Mouse (Mus musculus): Measurements from ENCODE around the gene Slf2.

Gene Slf2

DNA sequence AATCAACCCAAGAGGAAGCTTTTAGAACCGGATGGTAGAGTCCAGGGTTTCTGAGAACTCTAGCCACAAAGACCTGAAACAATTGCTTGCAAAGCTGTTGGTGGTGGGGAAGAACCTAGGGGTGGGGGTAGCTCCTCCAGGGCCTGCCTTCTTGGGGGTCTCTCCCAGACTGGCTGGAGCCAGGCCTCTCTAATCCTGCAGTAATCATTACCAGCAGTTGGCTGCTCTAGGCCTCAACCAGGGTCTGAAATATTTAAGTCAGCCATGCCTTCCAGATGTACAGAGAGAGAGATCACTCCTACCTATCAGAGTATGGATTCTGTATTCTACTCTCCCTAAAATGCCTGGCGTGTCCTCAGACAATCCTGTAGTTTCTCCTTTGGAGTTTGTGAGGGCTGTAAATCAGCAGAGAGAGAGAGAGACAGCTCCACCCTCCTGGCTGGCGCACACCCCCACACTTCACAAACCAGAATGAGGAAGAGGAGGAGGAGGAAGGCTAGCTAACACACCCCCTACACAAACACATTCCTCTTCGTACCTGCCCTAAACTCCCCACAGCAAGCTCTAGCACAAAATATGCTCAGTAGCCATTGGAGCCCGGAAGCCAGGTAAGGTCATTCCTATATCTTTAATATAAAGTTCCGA is 82.8 kb downstream of the Slf2 start:
- DNase-seq, result peak; percentile 42

DNA sequence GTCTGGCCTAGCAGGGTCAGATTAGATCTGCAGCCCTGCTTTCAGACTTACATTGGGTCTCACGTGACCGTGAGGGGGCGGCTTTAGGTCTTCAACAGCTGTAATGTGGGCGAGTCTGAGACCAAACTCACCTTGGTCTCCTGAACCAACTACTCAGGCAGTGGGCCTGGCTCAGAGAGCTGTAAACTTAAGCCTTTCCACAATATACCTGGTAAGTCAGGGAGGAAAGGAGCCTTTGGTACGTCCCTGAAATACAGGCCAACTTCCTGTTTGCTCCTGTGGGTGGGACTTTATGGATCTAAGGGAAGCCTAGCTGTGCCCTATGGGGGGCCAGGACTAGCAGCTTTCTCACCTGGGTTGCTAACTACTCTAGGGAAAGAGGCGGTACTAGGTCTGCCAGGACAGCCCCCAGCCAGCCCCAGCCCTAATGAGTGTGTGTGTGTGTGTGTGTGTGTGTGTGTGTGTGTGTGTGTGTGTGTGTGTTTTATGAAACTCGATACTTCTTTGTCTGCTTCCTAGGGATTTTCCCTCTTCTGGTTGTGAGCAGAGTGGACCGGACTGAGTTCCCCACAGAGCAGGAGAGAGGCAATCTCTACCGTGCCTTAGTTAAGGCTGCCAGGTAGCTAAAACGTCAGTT is 83.5 kb downstream of the Slf2 start, which contains the start of gene Lzts2:
Lzts2 (plus strand) TSS at position 80 of the 637 bp plus-strand sequence.
- peak; percentile 54 for DNase-seq

DNA sequence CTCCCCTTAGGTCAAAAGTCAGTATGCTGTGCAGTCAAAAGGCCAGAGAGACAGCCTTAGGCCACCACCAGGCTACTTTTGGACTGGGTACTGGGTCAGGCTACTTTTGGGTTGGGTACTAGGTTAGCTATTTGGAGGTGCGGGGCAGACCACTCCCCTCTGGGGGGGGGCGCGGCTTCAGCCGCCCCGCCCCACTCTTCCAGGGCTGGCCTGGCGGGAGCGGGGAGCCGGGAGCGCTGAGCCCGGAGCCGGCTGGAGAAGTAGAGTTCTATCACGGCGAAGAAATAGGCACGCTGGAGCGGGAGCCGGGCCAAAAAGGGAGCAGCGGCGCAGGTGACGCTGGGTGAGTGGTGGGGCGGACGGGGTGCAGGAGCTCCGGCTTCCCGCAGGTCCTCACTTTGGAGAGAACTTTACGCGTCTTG is 84.0 kb downstream of the Slf2 start:
- DNase-seq, result peak; percentile 81

DNA sequence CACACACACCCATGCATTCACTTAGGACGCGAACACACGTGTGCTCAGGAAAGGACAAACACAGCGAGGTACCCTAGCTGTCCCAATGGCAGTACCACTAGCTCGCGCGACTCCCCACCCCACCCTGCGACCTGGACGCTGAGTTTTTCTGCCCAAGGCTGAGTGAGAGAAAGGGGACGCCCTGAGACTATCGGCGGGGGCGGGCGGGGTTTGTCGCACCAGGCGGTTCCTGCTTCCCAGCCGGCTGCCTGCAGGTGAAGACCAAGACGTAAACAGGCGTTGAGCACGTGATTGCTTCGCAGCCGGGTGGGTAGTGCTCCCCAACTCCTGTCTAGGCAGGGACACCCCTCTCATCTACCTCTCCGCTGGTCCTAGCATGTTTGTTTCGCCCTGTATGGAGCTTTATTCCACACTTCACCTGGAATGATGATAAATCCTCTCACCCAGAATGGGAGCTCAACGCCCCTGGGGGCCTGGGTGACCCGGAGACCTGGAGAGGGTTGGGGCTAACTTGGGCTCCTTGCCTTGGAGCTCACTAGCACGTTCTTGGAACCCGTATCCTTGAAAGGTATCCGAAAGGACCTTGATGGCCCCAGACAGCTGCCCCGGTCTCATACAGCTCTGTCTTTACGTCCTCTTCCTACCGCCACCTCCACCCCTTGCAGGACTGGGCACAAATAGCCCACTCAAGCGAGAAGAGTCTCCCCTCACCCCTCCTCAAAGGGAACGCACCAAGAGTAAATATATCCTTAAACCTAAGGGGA is 84.7 kb downstream of the Slf2 start:
- peak; percentile 79 for DNase-seq

DNA sequence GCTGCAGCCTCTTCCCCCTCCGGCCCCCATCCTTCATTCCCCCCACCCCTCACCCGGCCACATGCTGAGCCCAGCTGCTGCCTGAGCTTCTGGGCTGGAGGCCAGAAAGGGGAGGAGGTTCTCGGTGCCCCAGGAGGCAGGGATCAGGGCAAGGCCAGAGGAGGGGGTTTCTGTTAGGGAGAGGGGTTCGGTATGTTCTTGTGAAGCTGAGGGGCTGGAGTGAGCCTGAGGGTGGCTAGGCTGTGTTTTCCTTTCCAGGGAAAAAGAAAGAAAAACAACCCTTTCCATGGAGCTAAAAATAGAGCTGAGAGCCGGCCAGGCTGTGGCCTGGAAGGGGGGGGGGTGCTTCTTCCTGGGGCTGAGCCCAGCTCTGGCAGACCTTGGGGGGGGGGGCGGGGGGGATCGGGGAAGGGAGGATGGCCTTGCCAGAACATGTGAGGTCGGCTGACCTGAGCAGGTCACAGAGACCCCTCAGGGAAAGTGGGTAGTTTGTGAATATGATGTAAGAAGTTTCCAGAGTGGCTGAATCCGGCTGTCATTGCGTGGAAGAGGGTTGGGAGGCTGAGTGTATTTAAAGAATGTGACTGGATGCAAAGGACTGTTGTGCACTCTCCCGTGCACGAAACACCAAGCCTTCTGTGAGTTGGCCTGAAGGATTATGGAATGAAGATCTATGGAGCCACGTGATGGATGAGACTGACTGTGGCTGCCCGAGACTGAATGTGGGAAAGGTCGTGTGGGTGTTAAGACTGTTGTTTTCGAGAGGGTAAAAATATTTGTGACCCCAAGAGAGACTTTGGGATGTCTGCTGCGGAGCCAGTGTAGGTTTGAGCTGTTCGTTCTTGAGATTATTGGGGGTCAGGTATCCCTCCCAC is 85.6 kb downstream of the Slf2 start:
- DNase-seq, result peak; percentile 88

DNA sequence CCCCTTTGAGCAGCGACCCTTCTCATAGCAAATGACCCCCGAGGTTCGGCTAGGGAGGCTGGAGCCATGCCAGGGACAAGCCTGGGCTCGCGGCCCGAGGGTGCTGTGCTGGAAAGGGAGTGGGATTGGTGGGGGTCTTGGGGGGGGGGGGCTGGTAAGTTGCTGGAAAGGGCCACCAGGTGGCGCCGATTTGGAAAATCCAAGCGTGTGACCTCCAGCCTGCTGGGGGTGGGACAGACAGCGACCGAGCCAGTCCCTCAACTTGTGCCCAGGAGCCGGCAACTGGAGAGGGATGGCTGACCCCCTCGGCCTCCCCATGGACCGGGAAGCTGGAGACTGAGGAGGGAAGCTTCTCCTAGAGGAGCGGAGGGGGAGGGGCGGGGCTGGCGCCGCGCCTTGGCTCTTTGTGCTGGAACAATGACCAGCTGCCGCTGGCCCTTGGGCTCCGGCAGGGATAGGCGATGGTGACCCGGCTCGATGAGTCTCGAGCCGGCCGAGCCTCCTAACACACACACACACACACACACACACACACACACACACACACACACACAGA is 86.3 kb downstream of the Slf2 start:
- DNase-seq, result peak; percentile 89

DNA sequence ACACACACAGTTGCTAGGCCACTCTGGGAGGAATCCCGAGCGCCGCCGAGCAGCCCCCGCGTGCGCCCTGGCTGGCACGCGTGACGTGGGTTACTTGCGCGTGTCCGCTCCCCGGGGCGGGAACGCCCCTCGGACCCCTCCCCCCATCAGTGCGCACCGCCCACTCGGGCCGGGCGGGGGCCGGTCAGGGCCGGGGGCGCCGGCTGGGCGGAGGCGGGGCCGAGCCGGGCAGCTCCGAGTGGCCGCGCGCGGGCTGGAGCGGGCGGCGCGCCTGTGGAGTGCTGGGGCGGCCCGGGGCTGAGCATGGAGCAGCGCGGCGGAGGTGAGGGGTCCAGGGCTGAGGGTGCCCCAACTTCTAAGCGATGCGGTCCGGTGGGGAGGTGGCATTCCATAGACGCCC is 87.0 kb downstream of the Slf2 start:
- peak; percentile 88 for DNase-seq

DNA sequence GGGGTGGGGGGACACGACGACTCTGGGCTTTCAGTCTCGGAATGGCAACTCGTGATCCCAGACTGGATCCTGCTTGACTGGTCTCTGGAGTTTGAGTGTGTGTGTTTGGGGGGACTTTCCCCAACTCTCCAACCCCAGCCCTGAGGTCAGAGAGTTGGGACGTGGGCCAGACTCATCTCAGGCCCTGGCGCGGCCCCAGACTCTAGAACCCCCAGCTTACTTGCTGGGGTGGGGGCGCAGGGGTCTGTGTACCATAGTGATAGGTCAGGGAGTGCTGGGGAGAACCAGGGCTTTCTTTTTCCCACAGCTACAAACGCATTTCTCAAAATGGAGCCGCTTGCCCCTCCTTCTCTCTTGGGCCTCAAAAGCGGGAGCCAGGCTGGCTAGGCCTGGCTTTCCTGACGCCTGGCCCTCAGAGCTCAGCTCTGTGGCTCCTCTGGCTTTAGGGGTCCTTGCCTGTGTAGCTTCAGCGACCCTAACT is 87.4 kb downstream of the Slf2 start:
- peak; percentile 42 for DNase-seq

DNA sequence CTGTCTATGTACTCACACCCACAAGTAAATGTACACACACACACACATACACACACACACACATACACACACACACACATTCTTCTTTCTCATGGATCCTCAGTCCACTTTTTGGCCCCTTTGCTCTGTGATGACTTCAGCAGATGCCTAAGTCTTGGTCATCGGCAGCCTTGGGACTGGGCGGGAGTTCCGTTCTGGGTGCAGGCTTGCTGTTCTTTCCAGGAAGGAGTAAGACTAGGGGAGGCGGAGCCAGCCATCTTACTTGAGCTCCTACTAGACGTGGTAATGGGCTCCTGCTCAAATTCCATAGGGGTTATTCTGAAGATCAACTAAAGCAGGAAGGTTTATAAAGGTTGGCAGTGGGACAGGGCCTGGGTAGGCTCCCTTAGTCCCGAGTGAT is 89.4 kb downstream of the Slf2 start:
- DNase-seq, result peak; percentile 73

DNA sequence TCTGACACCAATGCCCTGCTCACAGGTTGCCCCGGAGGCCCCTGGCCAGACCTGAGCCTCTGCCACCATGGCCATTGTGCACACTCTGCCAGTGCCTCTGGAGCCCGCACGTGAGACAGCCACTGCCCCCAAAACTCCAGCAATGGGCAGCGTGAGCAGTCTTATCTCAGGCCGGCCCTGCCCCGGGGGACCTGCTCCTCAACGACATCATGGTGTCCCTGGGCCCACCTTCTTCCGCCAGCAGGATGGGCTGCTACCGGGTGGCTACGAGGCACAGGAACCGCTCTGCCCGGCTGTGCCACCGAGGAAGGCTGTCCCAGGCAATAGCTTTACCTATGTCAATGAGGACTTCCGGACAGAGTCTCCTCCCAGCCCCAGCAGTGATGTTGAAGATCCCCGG is 90.4 kb downstream of the Slf2 start:
- no peak for DNase-seq

DNA sequence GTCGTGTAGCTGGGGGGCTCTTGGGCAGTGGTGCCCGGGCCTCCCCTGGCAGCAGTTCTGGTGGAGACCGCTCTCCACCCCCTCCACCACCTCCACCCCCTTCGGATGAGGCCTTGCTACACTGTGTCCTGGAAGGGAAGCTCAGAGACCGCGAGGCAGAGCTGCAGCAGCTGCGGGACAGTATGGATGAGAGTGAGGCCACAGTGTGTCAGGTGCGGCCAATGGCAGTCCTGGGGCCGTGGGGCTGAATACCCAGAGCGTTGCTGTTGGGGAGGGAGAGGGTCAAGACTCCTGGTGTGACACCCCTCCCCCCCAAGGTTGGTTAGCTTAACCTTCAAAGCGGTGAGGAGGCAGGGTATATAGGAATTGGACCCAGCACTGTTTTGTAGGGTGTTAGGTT is 93.0 kb downstream of the Slf2 start:
- DNase-seq, result no peak

DNA sequence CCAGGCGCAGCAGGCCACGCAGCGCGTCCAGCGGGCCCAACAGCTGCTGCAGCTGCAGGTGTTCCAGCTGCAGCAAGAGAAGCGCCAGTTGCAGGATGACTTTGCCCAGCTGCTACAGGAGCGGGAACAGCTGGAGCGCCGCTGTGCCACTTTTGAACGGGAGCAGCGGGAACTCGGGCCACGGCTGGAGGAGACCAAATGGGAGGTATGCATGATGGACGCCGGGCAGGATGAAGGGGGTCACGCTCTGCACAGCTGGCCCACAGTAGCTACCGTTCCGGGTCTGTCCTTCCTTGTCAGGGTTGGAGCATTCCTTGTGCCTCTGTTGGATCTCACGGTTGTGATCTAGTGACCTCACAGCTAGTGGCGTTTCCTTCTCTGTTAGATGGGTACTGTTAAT is 93.8 kb downstream of the Slf2 start:
- no peak for DNase-seq

DNA sequence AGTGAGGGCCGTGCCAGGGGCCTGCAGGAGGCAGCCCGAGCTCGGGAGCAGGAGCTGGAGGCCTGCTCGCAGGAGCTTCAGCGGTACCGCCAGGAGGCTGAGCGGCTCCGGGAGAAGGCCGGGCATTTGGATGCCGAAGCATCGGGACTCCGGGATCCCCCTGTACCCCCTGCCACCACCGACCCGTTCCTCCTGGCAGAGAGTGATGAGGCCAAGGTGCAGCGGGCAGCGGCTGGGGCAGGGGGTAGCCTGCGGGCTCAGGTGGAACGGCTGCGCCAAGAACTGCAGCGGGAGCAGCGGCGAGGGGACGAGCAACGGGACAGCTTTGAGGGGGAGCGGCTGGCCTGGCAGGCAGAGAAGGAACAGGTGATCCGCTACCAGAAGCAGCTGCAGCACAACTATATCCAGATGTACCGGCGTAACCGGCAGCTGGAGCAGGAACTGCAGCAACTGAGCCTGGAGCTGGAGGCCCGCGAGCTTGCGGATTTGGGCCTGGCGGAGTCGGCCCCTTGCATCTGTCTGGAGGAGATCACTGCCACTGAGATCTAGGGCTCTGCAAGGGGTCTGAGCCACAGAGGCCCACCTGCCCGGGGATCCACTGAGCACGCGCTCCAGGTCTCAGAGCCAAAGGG is 95.1 kb downstream of the Slf2 start:
- no peak for DNase-seq

DNA sequence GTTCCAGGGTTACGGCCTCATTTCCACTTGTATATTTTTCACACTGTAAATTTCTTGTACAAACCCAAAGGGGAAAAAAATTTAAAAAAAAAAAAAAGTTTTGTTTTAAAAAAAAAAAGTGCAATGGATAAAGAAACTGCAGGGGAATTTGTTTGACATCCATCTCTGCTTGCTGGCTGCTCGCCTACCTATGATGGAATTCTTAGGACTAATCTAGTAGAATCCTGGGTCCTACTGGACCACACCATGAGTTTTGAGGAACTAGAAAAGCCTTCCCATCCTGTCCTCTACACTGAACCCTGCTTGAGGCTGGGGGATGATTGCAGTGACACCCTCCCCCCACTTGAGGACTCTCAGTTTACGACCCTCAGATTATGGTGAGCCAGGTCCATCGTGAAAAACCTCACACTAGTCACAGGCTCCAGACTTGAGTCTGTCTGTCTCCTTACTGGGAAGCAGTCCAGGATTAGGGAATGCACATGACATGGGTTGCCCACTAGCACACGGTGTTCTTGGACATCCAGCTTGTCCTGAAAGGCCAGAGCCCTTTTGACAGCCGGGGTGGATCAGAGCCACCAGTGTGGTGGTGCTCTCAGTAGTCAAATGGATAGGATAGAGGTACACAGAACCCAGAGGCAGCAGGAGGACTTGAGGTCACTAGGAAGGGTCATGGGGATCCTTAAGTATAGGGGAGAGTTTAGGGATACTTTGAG is 96.2 kb downstream of the Slf2 start:
- DNase-seq, result no peak

DNA sequence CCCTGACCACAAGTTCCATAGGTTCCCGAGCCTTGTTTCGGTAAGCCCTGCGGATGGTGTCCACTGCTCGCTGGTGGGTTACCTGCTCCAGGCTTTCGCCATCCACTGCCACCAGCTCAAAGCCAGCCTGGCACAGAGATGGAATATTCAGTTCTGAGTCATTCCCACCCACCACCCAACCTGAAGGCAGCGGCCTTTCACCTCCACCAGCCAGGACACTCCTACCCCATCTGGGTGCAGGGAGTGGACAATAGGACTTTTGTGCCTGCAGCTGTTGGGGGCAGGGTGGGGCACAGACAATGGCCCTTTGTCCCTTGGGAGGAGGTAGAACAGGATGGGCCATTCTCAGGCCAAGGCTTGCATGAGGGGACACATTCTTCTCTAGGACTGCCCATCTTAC is 96.9 kb downstream of the Slf2 start:
- no peak for DNase-seq

DNA sequence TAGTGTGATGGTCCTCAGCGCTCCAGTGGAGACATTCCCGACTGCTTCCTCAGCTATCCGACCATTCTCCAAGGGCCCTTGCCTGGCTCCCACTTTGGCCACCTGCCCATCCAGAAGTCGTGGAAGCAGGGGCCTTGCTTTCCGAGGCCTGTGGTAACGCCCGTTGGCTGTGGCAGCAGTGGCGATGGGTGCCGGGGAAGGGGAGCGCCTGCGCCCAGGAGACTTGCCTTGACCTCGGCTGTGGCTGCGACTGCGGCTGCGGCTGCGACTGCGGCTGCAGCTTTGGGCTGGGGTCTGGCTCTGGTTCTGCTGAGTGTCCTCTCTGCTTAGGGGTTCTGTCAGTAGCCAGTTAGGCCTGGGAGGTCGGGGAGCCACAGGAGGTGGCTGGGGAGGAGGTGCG is 97.8 kb downstream of the Slf2 start:
- DNase-seq, result no peak

DNA sequence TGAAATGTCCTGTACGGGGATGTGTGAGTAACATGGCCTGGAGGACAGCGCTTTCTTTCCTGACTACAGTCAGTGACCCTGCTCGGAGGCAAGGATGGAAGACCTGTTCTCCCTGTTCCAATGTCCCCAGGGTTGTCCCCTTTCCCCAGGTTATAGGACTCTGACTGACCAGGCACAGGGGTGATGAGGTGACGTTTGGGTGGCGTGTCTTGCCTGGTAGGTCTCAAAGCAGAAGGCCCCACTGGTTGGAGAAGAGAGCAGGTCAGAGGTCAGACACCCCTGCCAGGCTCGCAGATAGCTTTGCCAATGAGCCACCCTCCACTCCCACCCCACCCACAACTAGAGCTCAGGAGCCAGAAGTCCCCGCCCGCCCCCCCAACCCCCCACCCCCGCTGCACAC is 98.6 kb downstream of the Slf2 start:
- DNase-seq, result no peak

DNA sequence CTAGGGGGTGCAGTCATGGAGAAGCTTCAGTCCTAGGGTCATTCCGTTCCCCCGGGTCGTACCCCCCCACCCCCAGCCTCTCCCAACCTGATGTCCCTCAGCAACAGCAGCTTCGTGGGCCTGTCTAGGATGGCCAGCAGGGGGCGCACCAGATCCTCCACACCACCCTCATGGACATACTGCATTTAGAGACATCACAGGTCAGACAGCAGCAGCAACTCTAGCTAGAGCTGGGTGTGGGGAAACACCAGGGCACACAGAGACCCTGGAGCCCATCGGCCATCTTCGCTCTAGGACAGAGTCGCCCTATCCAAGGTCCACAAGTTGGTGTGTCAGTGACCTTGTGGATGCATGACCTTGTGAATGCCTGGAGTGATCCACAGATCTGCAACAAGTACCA is 99.2 kb downstream of the Slf2 start:
- DNase-seq, result peak; percentile 80

DNA sequence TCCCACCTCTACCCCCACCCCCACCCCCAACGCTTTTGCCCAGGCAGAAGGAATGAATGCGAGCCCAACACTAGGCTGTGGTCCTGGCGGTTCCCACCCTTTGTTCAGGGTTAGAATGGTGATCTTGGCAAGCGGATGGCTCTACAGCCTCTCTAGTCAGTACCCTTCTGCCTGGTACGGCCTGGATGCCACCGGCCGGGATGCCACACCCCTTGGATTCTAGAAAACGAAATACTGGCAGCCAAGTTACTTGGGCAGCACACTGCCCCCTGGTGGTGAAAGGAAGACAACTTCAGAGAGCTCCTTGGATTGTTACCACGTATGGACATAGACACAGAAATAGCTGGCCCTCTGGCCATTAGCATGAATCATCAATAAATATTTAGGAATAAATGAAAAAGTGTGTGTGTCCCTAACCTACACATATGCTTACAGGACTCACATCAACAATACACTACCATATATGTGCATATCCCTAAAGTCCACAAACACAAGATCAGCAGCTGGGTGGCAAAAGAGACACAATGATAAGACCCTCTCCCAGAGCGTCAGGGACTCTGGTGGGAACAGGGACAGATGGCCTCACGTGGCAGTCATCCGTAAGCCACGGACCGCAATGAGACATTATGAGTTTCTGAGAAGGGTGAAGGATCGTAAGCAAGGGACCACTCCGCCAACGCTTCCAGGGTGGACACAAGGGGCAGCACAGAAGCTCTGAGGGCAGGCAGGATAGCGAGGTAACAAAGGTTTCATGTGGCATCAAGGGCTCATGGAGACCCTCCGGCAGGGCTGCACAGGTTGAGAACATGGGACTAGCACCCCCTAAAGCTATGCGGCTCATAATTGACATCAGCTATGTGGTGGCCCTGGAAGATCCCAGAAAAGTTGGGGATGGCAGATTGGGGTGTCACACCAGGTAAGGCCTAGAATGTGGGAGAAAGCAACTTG is 100.1 kb downstream of the Slf2 start:
- DNase-seq, result peak; percentile 93

DNA sequence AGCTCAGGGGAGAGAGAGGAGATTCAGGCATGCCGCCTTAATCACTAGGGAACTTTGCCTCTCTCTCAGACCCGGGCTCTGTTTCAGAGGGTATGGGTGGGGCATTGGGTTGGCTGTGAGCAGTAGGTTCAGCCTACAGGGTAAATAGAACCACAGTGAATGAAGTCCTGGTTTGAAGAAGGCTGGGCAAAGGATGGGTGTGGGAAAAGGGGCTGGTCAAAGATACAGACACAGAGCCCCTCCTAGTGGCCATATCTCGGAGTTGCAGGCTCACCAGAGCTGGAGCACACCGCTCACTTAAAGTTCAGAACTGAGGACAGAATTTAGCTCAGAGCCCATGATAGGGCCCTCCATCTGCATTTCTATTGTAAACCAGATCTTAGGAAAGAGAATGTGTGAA is 100.8 kb downstream of the Slf2 start:
- DNase-seq, result peak; percentile 91
